Mouse (Mus musculus) intestine, embryonic 14.5 days (tissue): ENCODE measurements at regions not wholly inside any gene's neighbourhood (a gene's known extent, or its start where the extent isn't known, plus 50 kb on each side); places are given as distances from the start of the nearest gene placed in this dataset.

ENCODE experiments used
- ATAC-seq: fragments of 200-750 bp; cut with Nextera tagmentation; replicated peaks from 2 replicates; pipeline ENCODE4 v1.8.0; 2017; ENCODE audit warnings: low read depth, moderate number of reproducible peaks, moderate TSS enrichment, moderate library complexity; ENCODE audit not compliant: low FRiP score, low TSS enrichment
- DNase-seq: peaks from one replicate; pipeline ENCODE4 v3.0.0-alpha.2; 2018; ENCODE audit warnings: low spot score
- H3K27ac ChIP-seq: fragments of 300-500 bp; sonication (generic); 2 replicates; pipeline ENCODE4 v1.5.1; 2014; ENCODE audit warnings: low read depth, mild to moderate bottlenecking, control low read depth
- H3K27me3 ChIP-seq: fragments of 300-500 bp; sonication (generic); replicated peaks from 2 replicates; pipeline ENCODE4 v1.6.1; 2014; ENCODE audit warnings: low read length, control low read depth; ENCODE audit not compliant: control insufficient read depth, insufficient read depth
- H3K36me3 ChIP-seq: fragments of 300-500 bp; sonication (generic); 2 replicates; pipeline ENCODE4 v1.6.1; 2014; ENCODE audit warnings: low read length, control low read depth; ENCODE audit not compliant: control insufficient read depth, insufficient read depth
- H3K4me1 ChIP-seq: fragments of 300-500 bp; sonication (generic); replicated peaks from 2 replicates; pipeline ENCODE4 v1.6.1; 2014; ENCODE audit warnings: low read length, control low read depth, mixed read lengths; ENCODE audit not compliant: control insufficient read depth, insufficient read depth
- H3K4me2 ChIP-seq: fragments of 300-500 bp; sonication (generic); 2 replicates; pipeline ENCODE4 v1.6.1; 2014; ENCODE audit warnings: low read length
- H3K4me3 ChIP-seq: fragments of 300-500 bp; sonication (generic); 2 replicates; pipeline ENCODE4 v1.5.1; 2014; ENCODE audit warnings: low read depth, low read length, control low read depth, mixed read lengths
- H3K9ac ChIP-seq: fragments of 300-500 bp; sonication (generic); 2 replicates; pipeline ENCODE4 v1.6.1; 2014; ENCODE audit warnings: mild to moderate bottlenecking, low read length
- H3K9me3 ChIP-seq: fragments of 300-500 bp; sonication (generic); 2 replicates; pipeline ENCODE4 v1.6.1; 2016; ENCODE audit warnings: low read length, control low read depth; ENCODE audit not compliant: control insufficient read depth
- WGBS: fragments of 180-500 bp; shearing (Covaris S2); extraction: QIAGEN DNeasy Blood & Tissue Kit; methylation state at CpG from one replicate; pipeline ENCODE4 v1.1.7; 2014; 5-methylcytosine and 5-hydroxymethylcytosine counted together

DNA sequence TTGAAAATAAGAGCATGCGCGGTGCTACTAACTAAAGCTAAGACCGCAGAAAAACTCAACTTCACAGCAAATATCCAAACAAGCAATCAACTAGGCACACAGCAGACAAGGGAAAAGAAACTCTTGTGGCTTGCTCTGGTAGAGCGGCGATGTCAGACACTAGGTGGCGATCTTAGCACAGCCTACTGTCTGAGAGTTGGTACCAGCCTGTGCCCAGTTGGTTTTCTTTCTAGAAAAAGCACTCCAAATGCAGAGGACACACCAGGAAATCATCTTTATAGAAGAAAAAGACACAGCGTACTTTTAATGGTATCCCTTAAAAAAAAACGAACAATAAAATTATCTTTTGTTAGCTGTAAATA lies 115.6 kb downstream of the Kdr start:
- Histone ChIP-seq H3K9ac (no peak overlapping the region), H3K27me3 (no peaks in the 10 kb centered on the region), H3K4me1 (no peaks in the 10 kb centered on the region), H3K4me3 (no peak overlapping the region), H3K27ac (no peak overlapping the region), H3K9me3 (no peaks in the 10 kb centered on the region), H3K4me2 (no peak overlapping the region), H3K36me3 (no peaks in the 10 kb centered on the region)
- DNase-seq (peak; percentile 74), ATAC-seq (no peak)
- WGBS = 15% methylated on average over 8 of the region's 8 CpGs

DNA sequence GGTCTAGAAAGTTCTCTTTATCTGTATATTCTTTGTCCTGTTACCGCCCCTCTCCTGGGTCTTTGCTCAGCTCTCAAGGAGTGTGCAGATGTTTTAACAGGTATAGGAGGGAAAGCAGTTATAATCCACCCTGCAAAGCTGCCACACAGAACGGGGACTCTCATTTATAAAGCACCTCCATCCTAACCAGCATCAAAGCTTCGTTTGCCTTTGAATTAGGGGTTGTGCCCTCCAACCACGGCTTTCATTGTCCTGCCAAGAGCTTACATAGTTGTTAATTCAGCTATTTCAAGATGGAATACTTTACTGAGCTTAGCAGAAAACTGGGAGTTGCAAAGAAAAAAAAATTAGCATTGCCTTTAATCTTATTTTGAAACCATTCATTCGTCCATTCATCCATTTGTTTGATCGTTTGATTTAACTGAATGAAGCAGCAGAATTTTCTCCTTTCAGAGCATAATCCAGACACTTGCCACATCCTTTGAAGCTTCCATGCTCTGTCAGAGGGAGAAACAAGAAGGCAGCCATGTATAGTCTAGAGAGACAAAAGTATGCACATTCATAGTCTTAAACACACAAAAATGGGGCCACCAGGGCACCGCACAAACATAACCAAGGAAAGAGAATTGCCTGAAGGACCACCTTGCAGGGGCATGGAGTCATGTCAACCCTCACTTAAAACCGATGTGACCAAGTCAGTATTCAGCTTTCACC lies 116.2 kb downstream of the Kdr start:
- no peaks in the 10 kb centered on the region for H3K4me1 ChIP-seq
- WGBS = 59% methylated on average over 8 of the region's 8 CpGs

GRCm38 (mm10) chr5:75859316-75859836 lies 118.9 kb downstream of the Kdr start:
- H3K4me2 ChIP-seq = no peak overlapping the region
- no peak overlapping the region for H3K27ac ChIP-seq
- H3K9ac ChIP-seq = no peak overlapping the region
- ATAC-seq (no peak), DNase-seq (no peak)
- H3K9me3 ChIP-seq = no peaks in the 10 kb centered on the region
- no peaks in the 10 kb centered on the region for H3K27me3 ChIP-seq
- 90% methylated on average over 8 of the region's 8 CpGs for WGBS
- no peaks in the 10 kb centered on the region for H3K36me3 ChIP-seq
- H3K4me1 ChIP-seq = no peaks in the 10 kb centered on the region
- no peak overlapping the region for H3K4me3 ChIP-seq

More for the DNA sequence above, 116.2 kb downstream of the Kdr start:
- Histone ChIP-seq H3K36me3 (no peaks in the 10 kb centered on the region), H3K4me2 (no peak overlapping the region), H3K4me3 (no peak overlapping the region), H3K27me3 (no peaks in the 10 kb centered on the region), H3K9me3 (no peaks in the 10 kb centered on the region), H3K27ac (no peak overlapping the region), H3K9ac (no peak overlapping the region)
- ATAC-seq (no peak), DNase-seq (no peak)

DNA sequence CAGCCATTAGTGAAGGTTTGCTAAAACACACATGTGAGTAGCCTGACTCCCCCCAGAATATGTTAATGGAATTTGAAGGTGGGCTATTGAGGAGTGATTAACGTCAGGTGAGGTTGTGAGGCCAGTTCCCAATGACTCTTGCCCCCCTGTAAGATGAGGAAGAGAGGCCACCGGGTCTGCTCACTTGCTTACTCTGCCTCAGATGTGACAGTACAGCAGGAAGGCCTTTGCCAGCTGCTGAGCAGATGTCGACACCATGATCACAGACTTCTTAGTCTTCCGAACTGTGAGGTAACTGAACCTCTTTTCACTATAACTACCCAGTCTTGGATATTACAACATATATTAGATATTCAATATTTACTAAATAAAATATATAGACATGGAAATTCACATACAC lies 127.4 kb downstream of the Kdr start:
- H3K4me2 ChIP-seq = no peak overlapping the region
- H3K27ac ChIP-seq = no peak overlapping the region
- 0 out of 2 replicates have a peak, but pooled peaks cover 2% of the 10 kb centered on the region for H3K4me1 ChIP-seq
- no peaks in the 10 kb centered on the region for H3K9me3 ChIP-seq
- no peak for ATAC-seq
- H3K4me3 ChIP-seq = no peak overlapping the region
- H3K27me3 ChIP-seq = no peaks in the 10 kb centered on the region
- 73% methylated on average over 4 of the region's 4 CpGs for WGBS
- no peak overlapping the region for H3K9ac ChIP-seq
- H3K36me3 ChIP-seq = no peaks in the 10 kb centered on the region
- no peak for DNase-seq

DNA sequence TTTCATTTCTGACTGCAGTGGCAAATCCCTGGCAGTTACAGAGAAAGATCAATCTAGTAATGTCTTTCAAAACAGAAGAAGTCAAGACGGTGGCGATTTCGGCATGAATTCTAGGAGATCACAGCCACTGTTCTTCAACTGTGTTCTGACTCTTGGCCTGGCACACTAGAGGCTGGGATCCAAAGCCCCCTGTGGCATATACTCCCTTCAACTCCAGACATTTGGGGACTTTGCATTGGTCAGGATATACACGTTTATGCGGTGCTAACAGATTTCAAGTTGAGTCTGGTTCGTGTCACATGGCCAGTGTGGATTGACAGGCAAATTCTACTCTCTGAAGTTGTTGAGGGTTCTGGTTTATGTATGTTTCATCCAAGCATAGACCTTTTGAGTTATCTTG lies 130.3 kb downstream of the Kdr start:
- Histone ChIP-seq H3K27ac (no peak overlapping the region), H3K27me3 (no peaks in the 10 kb centered on the region), H3K36me3 (no peaks in the 10 kb centered on the region), H3K4me1 (no peaks in the 10 kb centered on the region), H3K9me3 (no peaks in the 10 kb centered on the region), H3K4me2 (no peak overlapping the region), H3K9ac (no peak overlapping the region), H3K4me3 (no peak overlapping the region)
- ATAC-seq (no peak), DNase-seq (no peak)
- WGBS = 82% methylated on average over 6 of the region's 6 CpGs

- Histone ChIP-seq H3K9me3 (no peaks in the 10 kb centered on the region), H3K36me3 (no peaks in the 10 kb centered on the region), H3K4me2 (no peak overlapping the region), H3K9ac (no peak overlapping the region), H3K4me3 (no peak overlapping the region), H3K4me1 (no peaks in the 10 kb centered on the region), H3K27me3 (no peaks in the 10 kb centered on the region), H3K27ac (no peak overlapping the region)
- DNase-seq = no peak
- ATAC-seq = no peak
- WGBS = 75% methylated on average over 3 of the region's 3 CpGs
Observed at GRCm38 (mm10) chr5:75847341-75847740, 130.9 kb downstream of the Kdr start.

DNA sequence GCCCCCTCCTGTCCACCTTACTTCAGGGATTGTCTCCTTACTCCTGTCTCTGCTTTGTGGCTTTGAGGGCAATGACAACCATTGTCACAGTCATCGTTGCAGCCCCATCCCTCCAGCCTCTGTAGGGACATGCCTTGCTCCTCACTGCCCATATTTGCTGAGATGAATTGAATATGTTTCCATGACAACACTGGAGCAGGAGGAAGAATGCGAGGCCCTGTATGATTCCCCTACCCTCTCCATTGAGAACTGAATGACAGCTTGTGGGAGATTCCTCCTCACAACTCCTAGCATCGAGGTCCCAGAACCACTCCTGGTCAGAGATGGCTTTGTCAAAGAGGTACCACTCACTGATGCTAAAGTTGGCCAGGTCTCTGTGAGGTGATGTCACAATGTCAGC lies 132.2 kb downstream of the Kdr start:
- H3K4me1 ChIP-seq = no peaks in the 10 kb centered on the region
- no peak overlapping the region for H3K9ac ChIP-seq
- H3K36me3 ChIP-seq = no peaks in the 10 kb centered on the region
- H3K27me3 ChIP-seq = no peaks in the 10 kb centered on the region
- H3K4me3 ChIP-seq = no peak overlapping the region
- DNase-seq (peak; percentile 34), ATAC-seq (no peak)
- H3K4me2 ChIP-seq = no peak overlapping the region
- H3K9me3 ChIP-seq = no peaks in the 10 kb centered on the region
- WGBS = 83% methylated on average over 3 of the region's 3 CpGs
- no peak overlapping the region for H3K27ac ChIP-seq

DNA sequence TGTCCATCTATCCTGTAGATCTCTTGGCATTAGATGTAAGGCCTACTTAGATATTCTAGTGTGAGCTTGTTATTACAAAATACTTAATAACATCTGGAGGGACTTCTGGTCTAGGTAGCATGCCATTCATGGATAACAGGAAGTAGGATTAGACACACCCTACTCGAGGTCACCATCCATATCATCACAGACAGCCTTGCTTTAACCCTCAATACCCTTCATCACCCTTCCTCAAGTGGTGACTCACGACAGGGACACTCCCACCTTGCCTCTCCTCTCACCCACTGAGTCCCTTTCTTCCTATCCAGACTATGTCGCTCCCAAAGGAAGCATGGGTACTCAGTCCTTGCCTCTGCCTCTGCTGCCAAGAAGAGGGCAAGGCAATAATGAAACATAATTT lies 134.5 kb downstream of the Kdr start:
- H3K9ac ChIP-seq = no peak overlapping the region
- no peak for ATAC-seq
- H3K4me2 ChIP-seq = no peak overlapping the region
- no peak overlapping the region for H3K4me3 ChIP-seq
- H3K27me3 ChIP-seq = no peaks in the 10 kb centered on the region
- no peak for DNase-seq
- H3K27ac ChIP-seq = no peak overlapping the region
- H3K36me3 ChIP-seq = no peaks in the 10 kb centered on the region
- no peaks in the 10 kb centered on the region for H3K9me3 ChIP-seq
- H3K4me1 ChIP-seq = no peaks in the 10 kb centered on the region
- WGBS = 77% methylated on average over 3 of the region's 3 CpGs

- H3K27ac ChIP-seq = no peak overlapping the region
- no peak overlapping the region for H3K4me3 ChIP-seq
- no peak for DNase-seq
- H3K9ac ChIP-seq = no peak overlapping the region
- H3K4me1 ChIP-seq = no peaks in the 10 kb centered on the region
- no peak overlapping the region for H3K4me2 ChIP-seq
- H3K27me3 ChIP-seq = no peaks in the 10 kb centered on the region
- no peak for ATAC-seq
- no peaks in the 10 kb centered on the region for H3K9me3 ChIP-seq
- no peaks in the 10 kb centered on the region for H3K36me3 ChIP-seq
- 77% methylated on average over 7 of the region's 7 CpGs for WGBS
Observed at GRCm38 (mm10) chr5:75840421-75840820, 137.8 kb downstream of the Kdr start.
